Mouse (Mus musculus) CD4-positive helper T cell, adult 2 months (primary cell): ENCODE results near the gene Sdk1.

Experiments
- DNase-seq: peaks from one replicate; pipeline ENCODE4 v3.0.0-alpha.2; 2012; ENCODE audit warnings: low read depth, missing footprints, low spot score

Sdk1 gene

GRCm38 (mm10) chr5:142107434-142107833 lies 866.1 kb downstream of the Sdk1 start:
- no peak for DNase-seq

DNA sequence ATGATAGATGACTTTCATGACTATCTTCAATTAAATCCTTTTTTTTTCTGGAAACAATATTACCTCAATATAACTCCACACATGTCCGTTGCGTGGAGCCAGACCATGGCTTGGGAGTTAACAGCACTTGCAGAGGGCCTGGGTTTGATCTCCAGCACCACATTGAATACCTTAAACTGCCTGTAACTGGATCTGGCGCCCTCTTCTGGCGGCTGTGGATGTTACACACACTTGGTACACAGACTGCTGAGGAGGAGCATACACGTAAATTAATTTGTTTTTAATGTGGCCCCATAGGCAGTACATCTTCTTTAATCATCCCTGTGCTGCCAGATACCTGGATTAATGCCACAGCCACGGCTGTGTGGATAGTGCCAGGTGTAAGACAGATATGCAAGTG lies 870.7 kb downstream of the Sdk1 start:
- no peak for DNase-seq

DNA sequence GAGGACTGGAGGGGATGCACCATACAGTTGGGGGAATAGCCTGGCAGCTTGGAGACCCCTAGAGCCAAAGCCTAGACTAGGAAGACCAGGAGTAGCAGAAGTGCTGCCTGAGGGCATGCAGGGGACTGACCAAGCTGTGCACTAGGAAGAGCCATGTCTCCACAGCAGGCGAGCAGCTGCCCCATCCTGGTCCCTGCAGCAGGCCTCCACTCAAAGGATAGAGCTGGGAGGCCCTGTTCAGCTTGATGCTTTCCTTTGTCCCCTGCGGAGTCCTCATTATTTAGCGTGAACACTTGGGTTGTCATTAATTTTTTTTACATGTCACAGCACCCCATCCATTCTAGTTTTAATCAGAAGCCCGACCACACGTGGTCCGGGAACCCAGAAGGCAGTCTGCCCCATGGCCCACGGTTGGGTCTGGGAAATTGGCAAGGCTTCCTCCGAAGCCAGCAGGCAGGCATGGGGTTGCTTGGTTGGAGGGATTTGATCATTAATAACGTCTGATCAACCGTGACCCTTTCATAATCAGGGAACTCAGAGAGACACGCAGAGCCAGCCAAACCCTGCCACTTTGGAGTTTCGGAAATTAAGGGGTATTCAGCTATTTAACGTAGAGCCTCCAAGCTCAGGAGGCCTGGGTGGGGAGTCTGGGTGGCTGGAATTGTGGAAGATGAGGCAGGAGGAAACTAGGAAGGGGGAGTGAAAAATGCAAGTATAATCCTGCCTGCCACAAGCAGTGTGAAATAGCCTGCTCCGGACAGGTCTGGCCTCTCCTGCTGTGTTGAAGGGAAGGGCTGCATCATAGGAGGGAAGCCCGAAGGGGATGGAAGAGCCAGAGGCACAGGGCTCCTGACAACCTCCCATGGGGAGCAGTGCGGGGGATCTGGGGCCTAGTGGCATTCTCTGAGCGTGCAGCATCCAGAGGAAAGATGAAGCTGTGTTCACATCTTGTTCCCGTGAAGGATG lies 872.2 kb downstream of the Sdk1 start:
- no peak for DNase-seq

GRCm38 (mm10) chr5:142127779-142128178 lies 886.5 kb downstream of the Sdk1 start:
- DNase-seq = no peak

GRCm38 (mm10) chr5:142128181-142128611 lies 886.9 kb downstream of the Sdk1 start:
- DNase-seq = no peak

DNA sequence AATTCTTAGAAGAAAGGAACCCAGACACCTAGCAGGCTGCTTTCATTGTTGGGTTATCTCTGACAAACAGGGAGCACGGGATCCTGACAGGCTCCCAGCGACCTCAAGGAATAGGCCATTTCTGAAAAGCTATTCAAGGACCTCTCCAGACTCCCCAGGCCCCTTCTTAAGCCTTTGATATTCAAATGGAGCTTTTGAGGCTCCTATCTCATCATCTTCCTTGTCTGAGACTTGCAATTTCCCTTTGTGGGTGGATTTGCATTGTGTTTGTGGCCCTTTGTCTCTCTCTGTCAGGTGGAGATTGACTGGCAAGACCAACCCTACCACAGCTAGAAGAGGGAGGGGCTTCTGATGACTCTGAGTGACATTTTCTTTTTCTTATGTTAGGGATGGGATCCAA lies 888.7 kb downstream of the Sdk1 start:
- peak; percentile 22 for DNase-seq

- DNase-seq = no peak
Measured at GRCm38 (mm10) chr5:142139978-142140377, 898.7 kb downstream of the Sdk1 start.

- DNase-seq = no peak
Measured at GRCm38 (mm10) chr5:142149594-142149993, 908.3 kb downstream of the Sdk1 start.

DNA sequence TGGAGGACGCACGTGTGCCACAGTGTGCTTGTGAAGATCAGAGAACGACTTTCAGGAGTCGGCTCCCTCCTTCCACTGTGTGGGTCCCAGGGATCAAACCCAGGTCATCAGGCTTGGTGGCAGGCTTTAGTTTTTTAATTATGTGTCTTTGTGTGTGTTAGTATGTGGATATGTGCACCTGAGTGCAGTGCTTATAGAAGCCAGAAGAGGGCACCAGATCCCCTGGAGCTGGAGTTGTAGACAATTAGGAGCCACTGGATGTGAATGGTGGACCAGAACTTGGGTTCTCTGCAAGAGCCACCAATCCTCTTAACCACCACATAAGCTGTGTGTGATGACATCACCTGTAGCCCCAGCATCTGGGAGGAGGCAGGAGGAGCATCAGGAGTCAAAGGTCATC lies 909.5 kb downstream of the Sdk1 start:
- DNase-seq = no peak

GRCm38 (mm10) chr5:142156868-142157852 lies 915.9 kb downstream of the Sdk1 start:
- no peak for DNase-seq

DNA sequence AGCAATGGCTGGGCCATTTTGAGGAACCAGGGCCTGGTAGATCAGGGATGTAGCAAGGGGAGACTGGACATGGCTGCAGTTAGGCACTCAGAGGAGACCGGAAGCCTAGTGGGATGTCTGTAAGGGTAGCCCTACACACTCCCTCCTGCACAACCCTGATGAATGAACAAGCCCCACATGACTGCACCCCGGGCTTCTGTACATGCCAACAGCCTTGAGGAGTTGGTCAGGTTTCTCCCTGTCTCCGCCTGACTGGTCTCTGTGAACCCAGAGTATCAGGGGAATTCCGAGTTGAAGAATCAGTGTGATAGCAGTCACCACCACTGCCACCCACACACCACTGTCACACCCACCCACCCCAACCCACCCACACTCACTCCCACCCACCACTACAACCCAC lies 922.2 kb downstream of the Sdk1 start:
- no peak for DNase-seq

DNA sequence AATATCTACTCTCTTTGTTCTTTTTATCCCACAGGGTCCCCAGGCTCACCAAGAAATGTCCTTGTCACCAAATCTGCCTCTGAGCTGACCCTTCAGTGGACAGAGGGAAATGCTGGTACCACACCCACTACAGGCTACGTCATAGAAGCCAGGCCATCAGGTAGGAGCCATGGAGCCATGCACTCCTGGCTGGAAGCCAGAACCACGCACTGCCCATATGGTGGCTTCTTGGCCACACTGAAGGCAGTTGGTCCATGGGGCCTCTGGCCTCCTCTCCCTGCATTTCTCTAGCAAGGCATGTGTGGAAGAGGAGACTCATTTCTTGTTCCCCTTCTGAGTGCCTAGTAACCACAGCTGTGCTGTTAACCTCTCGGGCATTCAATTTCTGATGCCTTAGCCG lies 932.3 kb downstream of the Sdk1 start:
- DNase-seq = no peak

DNA sequence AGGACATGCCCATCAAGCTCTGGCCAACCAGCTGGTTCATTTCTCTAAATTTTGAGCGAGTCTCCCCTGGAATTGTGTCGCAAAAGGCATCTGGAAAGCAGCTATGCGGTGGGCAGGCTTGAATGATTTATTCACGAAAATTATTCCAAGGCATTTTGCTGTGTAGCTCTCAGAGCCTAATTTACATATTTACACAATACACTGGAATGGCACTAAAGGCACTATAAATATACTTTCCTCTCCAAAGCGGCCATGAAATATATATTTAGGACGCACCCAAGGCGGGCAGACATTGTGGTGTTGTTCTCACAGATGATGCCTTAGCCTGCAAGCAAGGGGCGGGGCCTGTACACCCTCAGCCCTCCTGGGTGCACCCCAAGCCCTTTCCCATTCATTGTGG lies 936.9 kb downstream of the Sdk1 start:
- no peak for DNase-seq

DNA sequence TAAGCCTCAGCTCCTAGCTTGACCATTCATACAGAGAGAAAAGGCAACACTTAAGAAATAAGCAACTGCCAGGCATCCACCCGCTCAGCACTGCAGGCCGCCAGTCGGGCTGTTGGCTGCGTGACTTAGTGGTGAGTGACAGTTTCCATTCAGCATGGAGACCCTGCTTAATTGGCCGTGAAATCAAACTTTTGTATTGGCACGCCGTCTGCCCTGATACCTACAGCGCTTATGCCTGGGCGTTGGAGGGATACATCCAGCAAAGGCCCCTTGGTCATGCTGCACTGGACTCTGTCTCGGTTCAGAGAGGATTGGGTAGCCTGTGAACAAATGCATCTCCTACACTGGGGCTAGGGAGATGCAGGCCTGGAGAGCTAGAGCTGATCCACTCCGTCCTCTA lies 938.0 kb downstream of the Sdk1 start:
- no peak for DNase-seq

DNA sequence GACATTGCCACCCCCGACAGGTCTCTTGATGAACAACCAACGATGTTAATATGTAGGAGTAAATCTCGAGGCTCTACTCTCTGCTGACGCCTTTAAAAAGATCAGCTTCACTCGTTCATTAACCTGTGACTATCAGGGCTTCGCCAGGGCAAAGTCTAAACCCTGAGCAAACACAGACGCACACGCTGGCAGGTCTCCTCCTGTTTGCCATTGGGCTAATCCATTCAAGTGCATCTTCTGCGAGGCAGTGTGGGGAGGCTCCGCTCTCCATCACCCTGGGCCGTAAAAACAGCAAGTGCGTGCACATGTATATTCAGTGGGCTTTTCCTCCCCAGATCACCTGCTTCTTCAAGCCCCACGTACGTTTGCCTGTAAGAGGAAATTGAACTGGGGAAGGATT lies 940.6 kb downstream of the Sdk1 start:
- DNase-seq = no peak

GRCm38 (mm10) chr5:142188765-142189164 lies 947.5 kb downstream of the Sdk1 start:
- no peak for DNase-seq

DNA sequence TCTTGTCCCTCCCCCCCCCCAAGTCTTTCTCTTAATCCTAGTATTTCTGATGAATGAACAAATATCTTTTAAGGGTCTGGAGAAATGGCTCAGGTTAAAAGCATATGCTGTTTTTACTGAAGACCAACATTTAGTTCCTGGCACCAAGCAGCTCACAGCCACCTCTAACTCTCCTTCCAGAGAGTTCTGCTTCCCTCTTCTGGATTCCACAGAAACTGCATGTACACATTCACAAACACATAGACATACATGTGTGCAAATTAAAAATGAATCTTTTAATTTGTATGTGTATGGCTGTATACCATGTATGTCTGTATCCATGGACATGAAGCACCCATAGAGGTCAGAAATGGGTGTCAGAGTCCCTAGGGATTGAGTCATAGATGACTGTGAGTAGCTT lies 968.6 kb downstream of the Sdk1 start:
- DNase-seq = no peak

DNA sequence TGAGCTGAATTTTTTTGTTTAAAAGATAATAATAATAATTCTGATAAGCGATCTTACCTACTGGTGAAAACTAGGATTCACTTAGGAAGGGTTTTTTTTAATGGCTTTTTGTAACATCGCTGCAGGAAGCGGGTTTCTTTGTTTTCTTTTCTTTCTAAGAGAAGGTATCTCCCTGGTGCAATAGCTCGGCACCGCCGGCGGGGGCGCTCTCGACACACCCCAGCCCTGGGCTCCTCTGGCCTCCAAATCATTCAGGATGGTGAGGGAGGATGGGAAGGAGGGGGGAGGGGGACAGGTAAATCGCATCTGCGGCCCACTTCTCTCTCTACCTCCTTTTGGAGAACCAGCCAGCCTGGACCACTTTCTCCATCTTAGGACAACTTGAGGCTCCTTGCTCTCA lies 971.0 kb downstream of the Sdk1 start:
- no peak for DNase-seq

DNA sequence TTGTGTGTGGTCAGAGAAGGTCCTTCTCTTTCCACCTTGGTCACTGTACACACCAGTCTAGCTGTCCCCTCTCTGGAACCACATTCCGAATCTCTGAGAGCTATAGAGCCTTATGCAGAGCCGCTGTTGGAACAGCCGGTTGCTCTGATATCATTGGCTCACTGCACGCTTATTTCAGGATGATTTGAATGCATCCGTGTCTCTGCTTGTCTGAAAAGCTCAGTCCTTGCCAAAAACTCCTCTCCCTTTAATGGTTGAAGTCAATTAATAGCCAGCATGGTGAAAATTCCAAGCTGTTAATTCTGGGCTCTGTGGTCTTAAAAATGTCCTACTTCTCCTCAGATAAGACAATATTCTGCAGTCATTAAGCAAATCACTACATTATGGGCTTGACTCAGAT lies 974.7 kb downstream of the Sdk1 start:
- no peak for DNase-seq

DNA sequence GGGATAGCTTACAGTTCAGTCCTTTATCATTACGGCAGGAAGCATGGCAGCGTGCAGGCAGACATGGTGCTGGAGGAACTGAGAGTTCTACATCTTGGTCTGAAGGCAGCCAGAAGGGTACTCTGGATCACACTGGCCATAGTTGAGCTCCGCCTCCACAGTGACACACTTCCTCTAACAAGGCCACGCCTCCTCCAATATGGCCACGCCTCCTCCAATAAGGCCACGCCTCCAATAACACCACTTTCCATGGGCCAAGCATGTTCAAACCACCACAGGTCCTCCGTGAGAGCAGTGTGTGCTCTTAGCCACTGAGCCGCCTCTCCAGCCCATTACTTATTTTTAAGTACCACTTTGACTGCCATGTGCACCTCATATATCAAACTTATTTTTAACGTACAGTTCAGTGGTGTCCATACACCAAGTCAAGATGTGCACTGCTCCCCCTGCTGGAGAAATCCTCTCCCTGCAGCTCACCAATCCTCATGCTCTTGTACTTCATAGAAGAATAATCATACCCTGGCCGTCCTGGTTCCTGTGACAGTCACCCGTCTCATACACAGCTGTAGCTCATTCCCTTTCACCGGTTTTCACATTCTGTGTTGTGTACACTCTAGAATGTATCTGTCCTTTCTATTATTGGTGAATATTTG lies 979.7 kb downstream of the Sdk1 start:
- peak; percentile 10 for DNase-seq

DNA sequence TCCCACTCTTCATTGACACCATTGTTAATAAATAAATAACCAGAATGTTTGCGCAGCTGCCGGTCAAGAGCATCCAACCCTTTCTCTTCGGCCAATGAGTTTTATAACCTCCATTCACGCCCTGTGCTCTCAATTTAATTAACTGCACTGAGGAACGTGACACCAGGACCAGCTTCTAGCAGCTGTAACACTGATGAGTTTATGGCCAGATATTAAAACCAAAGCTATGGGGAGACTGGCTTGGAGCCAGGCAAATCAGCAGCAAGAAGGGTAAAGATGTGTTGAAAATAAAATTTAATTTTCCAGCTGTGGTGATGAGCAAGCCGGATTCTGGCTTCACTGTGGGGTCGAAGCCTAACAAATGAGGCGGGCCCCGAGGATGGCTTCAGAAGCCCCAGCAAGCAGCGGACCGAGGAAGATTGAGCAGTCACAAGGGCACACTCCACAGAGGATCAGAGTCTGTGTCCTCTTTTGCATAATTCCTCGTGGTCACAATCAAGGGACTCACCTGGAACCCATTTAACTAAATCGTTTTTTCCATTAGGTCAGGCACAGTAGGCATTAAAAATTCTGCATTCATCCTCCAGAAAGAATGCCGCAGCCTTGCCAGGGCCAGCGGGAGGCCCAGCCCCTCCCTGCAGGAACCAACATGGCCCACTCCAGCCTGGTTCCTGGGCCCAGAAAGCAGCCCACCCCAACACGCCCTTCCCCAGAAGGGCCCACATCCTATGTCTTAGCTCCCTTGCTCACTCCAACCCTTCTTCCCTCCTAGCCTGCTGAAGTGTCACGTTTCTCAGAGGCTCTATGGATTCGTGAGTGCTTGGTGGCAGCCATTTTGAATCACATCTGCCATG lies 987.9 kb downstream of the Sdk1 start:
- DNase-seq = no peak
